Mouse (Mus musculus) brown adipose tissue, adult 24 weeks (tissue): Measurements from ENCODE around the gene Gm20388. TPM values are rescaled to one million over a fixed set of nuclear protein-coding genes. Genes with fewer than 3 reads are reported as not detected.
A peak's percentile ranks its signal among the peaks of the same experiment; 100 is the strongest.
"Not testable (repeated sequence)": the region's sequence is repeated elsewhere in the genome, so short reads cannot be mapped to it uniquely, and the experiment has no call there.

Source experiments
- H3K27ac ChIP-seq: fragments of 200-500 bp; replicated peaks from 2 replicates; pipeline ENCODE4 v1.5.1; 2012; ENCODE audit warnings: low read depth, mild to moderate bottlenecking, low read length
- H3K4me1 ChIP-seq: fragments of 200-500 bp; 2 replicates; pipeline ENCODE4 v1.6.1; 2012; ENCODE audit warnings: low read length, mixed read lengths; ENCODE audit not compliant: control insufficient read depth, insufficient read depth, insufficient read length
- H3K4me3 ChIP-seq: fragments of 200-500 bp; 2 replicates; pipeline ENCODE4 v1.5.1; 2012; ENCODE audit warnings: low read depth, mild to moderate bottlenecking, low read length, moderate library complexity; ENCODE audit not compliant: insufficient read depth
- polyA plus RNA-seq: library from polyadenylated mRNA; stranded (reverse); fragments of >200 nt; gene quantifications from 2 replicates; pipeline ENCODE4 v1.2.4, GENCODE M21; 2012; ENCODE audit not compliant: missing spikeins, insufficient read depth, insufficient read length

Gm20388 gene
- polyA plus RNA-seq, 1 experiment: 44.7 TPM

DNA sequence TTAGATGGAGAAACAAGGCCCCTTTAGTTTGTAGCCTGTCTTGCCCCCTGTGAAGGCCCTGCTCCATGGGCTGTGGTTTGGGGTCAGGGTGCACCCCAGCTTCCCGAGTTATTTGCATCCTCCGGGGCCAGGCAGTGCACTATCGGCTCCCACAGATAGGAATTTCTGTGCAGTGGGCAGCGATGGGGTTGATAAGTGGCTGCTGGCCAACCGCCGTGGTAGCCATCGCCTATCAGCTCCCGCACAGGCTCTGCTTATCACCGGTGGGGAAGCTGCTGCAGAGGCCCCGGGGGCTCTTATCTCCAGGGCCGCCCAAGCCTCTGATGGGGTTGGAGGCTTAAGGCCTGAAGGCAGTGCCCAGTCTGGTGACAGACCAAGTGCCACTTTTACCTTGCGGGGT, 2398.6 kb downstream of the Gm20388 start:
- H3K27ac ChIP-seq: no peak overlapping the region
- H3K4me1 ChIP-seq: no peaks in the 10 kb centered on the region
- H3K4me3 ChIP-seq: no peak overlapping the region

DNA sequence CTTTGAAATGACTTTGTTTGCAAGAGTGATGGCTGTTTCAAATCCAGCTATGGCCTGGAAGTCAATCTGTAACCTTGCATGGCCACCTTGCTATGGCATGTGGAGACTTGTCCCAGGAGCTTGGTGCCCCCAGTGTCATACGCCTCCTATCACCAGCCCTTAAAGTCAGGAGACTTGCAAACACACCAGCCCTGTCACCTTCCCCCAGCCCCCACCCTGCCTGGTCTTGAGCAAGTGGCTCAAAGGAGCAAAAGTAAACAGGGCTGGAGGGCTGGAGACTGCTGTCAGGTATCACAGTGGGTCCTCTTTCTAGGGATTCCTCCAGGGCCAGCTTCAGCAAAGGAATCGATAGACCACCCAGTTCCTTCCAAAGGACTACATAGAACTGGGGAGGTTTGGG, 2400.5 kb downstream of the Gm20388 start:
- Histone ChIP-seq H3K4me1 (peaks cover 4% of the 10 kb centered on the region; the same call in 1 of the 2 replicates), H3K27ac (no peak overlapping the region)

DNA sequence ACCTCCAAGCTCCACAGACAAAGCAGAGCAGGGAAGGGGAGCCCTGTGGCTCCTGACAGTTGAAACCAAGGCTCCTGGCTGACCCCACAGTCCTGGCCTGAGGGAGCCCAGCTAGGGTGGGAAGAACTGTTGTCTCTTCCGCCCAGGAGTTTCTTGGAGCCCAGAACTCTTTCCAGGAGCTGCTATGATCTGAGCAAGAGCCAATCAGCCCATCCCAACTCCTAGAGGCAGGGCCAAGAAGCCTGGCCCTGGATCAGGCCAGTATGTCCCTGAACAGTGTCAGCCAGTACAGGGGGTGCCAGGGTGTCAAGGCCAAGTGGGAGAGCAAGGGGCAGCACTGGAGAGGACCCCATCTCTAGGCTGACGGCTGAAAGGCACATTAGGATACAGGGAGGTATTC, 2401.9 kb downstream of the Gm20388 start:
- Histone ChIP-seq H3K4me1 (peaks cover 4% of the 10 kb centered on the region; the same call in 1 of the 2 replicates), H3K27ac (no peak overlapping the region), H3K4me3 (no peak overlapping the region)

More for the DNA sequence above, 2400.5 kb downstream of the Gm20388 start:
- no peak overlapping the region for H3K4me3 ChIP-seq

DNA sequence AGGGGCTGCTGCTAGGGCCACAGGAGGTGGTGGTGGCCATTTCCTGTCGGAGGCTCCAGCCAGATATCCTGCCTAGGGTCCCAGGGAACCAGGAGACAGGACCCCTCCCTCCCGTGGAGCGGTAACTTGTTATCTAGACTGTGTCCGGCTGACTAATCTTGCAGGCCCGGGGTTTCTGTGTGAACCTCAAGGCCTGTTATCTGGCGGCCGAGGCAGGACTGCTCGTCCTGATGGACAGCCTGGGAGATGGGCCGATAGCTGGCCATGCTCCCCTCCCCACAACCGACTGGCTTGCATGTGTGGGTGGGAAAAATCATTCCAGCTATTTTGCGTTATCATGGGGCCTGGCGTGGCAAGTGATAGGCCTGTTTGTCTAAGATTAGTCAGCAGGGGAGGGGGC, 2402.7 kb downstream of the Gm20388 start:
- Histone ChIP-seq H3K4me1 (peaks cover 4% of the 10 kb centered on the region), H3K27ac (no peak overlapping the region), H3K4me3 (no peak overlapping the region)

DNA sequence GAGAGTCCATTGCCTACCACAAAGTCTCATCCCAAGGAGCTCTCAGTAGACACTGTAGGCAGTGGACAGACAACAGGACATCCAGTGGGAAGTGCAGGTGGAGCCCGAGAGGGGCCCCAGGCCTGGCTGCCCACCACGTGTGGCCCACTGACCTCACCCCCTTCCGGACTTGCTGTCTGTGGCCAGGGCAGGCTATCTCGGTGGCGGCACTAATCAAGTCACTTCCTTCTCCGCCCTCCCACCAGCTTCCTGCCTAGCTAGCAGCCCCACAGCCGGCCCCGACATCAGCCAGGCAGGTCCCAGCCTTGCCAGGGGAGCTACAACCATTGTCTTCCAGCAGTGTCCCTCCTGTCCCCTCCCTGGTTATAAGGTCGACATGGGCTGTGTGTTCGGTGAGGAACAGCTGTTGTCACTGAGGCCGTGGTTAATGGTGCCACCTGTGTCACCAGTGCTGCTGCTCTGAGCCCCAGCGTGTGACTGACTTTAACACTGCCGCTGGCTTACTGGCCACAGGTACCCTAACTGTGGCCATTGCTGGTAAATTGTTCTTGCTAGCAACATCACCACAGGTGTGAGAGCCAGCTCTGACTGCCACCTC, 2404.4 kb downstream of the Gm20388 start:
- H3K4me3 ChIP-seq: no peak overlapping the region
- H3K4me1 ChIP-seq: peaks cover 4% of the 10 kb centered on the region
- peak overlapping the region; percentile 18 for H3K27ac ChIP-seq

DNA sequence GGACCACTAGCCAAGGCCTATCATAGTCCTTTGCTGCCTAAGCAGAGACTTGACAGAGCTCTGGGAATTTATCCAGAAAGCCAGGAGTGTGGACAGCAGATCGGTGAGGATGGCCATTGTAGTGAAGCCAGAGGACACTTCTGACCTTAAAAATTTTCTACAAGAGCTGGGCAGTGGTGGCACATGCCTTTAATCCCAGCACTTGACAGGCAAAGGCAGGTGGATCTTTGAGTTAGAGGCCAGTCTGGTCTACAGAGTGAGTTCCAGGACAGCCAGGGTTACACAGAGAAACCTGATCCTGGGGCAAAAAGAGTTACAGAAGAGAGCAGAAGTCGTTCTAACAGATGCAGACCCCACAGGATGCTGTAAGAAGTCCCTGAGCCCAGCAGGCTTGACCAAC, 2405.8 kb downstream of the Gm20388 start:
- Histone ChIP-seq H3K4me1 (peaks cover 4% of the 10 kb centered on the region), H3K27ac (no peak overlapping the region), H3K4me3 (no peak overlapping the region)

DNA sequence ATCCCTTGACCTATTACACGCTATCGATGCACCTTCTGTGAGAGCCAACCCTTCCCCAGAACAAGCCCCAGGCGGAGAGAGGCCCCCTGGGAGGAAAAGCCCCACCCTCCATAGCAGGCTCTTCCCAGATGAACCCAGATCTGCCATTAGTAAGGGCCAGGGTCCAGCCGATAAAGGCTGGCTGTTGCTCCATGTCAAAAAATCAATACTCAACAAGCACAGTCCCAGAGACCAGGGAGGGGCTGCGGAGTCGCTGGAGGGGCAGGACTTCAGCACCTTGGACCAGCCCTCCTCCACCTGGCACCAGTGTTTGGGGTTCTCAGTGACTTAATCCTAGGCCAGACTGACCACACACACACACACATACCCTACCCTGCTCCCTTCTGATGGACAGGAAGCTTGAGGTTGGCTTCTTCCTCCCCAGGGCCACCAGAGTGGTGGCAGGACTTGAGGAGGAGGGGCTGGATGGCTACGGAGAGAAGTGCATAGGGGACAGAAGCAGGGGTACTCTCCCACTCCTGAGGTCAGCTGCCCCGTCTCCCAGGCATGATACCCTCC, 2407.4 kb downstream of the Gm20388 start:
- H3K27ac ChIP-seq: no peak overlapping the region
- no peak overlapping the region for H3K4me3 ChIP-seq
- peaks cover 4% of the 10 kb centered on the region for H3K4me1 ChIP-seq

DNA sequence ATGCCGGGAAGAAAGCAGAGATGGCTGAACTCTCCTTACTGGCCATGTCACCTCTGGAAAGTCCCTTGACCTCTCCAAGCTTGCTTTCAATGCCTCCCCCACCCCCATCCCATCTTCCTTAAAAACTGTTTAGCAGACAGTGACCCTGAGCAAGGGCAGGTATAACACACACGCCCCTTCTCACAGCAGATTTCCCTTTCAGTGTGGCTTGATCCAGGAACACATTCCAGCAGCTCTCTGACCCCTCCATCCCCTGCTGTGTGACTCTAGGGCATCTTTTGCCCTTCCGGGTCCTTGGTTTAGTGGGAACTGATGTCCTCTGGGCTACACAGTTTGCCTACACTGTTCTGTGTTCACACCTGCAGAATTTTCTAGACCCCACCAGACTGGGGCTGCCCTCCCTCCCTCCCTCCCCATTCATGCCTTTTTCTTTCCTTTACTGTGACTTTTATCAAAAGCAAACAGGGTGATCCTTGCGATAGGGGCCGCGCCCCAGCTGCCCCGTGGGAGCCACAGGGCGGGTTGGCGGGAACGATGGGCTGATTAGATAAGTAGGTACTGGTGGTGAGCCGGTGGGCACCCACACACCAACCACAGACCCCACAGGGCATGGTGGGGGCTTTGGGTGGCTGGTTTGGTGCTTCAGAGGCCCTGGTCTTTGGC, 2408.5 kb downstream of the Gm20388 start:
- H3K4me1 ChIP-seq: peaks cover 4% of the 10 kb centered on the region
- no peak overlapping the region for H3K27ac ChIP-seq
- H3K4me3 ChIP-seq: no peak overlapping the region

DNA sequence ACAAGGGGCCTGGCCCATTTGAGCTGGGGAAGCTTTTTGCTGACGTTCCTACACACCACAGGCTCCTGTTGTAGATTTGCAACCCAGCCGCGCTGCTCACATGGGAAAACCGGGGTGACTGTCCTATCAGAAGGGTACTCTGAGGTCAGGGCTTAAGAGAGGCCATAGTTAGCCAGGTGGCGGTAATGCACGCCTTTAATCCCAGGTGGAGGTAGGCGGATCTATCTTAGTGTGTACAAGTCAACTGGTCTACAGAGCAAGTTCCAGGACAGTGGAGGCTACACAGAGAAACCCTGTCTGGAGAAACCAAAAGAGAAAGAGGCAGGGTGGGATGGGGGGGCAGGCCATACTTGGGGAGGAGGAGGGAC, 2409.1 kb downstream of the Gm20388 start:
- peaks cover 4% of the 10 kb centered on the region for H3K4me1 ChIP-seq
- H3K27ac ChIP-seq: no peak overlapping the region
- H3K4me3 ChIP-seq: no peak overlapping the region

DNA sequence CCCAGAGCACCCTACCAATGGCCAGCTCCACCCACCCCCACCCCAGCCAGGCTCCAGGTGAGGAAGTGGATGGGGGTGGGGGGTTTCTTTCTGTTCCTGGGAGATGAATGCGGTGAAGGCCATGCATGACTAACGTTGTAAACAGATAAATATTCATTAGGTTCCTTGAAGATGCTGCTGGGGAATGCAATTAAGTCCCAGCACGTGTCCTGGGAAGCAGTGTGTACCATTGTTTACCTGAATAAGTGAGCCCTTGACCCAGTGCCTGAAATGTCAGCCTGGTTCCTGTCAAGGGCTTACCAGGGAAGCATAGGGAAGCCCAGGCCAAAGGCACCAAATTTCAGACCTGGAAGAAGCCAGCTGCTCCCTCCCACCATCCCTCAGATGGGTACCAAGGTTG, 2409.9 kb downstream of the Gm20388 start:
- Histone ChIP-seq H3K4me1 (no peaks in the 10 kb centered on the region; the same call in none of the 2 replicates), H3K27ac (no peak overlapping the region), H3K4me3 (no peak overlapping the region)

DNA sequence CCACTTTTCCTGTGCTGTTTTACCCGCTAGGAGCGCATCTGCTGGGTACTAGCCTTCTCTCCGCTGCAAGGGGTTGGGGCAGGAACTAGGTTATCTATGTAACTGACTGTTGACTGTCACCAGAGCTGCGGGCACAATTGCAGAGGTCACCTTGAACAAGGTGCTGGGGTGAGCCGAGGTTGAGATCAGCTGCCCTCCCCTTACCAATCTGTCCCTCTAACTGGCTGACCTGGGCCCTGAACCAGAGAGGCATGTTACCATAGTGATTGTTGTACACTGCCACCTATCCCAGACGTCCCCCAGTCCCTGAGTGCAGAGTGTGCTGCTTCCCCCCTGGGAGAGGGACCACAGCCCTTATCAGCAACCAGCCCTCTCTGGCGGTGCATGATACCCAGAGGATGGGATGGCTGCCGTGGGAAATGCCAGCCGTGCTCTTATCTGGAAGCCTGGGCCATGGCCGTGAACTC, 2410.8 kb downstream of the Gm20388 start:
- Histone ChIP-seq H3K4me1 (no peaks in the 10 kb centered on the region; the same call in none of the 2 replicates), H3K27ac (no peak overlapping the region), H3K4me3 (no peak overlapping the region)

DNA sequence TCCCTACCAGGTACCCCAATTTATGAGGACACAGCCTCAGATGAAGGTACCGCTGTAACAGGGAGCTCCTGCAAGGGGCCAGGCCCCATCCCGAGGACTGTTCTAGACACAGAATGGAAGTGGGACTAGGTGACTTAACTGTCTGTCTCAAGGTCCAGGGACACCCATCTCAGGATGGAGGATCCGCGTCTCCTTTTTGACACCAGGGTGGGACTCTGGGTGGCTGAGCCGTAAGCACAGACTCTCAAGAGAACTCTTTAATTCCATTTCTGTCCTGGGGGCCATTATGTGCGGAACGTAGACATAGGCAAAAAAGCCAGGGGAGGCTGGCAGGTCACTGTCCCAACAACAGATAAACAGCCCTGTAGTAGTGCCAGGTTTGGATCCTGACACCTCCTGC, 2411.5 kb downstream of the Gm20388 start:
- no peak overlapping the region for H3K27ac ChIP-seq
- no peaks in the 10 kb centered on the region; the same call in none of the 2 replicates for H3K4me1 ChIP-seq
- no peak overlapping the region for H3K4me3 ChIP-seq

DNA sequence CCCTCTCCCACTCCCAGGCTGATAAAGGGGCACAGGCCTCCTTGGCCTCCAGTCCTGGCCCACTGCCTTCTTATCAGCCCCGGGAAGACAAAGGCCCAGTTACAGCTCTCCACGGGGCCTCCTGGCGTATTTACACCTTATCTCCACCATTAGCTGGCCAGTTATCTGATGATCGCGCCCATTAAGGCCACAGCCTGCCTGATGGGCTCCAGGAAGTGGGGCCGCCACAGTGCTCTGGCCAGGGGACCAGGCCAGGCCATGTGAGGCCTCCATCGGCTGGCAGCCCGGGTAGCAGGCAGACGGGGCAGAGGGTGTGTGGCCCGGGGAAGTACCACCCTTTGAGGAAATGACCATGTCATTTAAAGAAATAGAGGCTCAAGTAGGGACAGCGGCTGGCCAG, 2412.2 kb downstream of the Gm20388 start:
- Histone ChIP-seq H3K27ac (no peak overlapping the region), H3K4me3 (no peak overlapping the region), H3K4me1 (no peaks in the 10 kb centered on the region; the same call in 1 of the 2 replicates)

DNA sequence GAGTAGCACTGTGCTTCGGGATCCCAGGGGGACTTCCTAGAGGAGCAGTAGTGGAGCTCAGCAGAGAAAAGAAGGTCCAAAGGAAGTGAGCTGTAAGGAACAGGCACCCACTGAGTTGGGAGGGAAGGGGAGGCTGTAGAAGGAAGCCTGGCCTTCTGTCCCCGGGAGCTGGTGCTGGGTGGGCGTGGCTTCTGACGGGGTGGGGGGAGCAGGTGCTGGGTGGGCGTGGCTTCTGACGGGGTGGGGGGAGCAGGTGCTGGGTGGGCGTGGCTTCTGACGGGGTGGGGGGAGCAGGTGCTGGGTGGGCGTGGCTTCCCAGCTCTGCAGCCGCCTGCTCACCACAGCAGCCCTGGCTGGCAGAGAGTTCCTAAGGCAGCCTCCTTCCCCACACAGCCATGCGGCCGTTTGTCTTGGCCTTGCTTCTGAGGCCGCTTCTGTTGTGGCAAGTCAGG, 2413.3 kb downstream of the Gm20388 start:
- H3K27ac ChIP-seq, H3K4me1 ChIP-seq, H3K4me3 ChIP-seq: not testable (repeated sequence)

DNA sequence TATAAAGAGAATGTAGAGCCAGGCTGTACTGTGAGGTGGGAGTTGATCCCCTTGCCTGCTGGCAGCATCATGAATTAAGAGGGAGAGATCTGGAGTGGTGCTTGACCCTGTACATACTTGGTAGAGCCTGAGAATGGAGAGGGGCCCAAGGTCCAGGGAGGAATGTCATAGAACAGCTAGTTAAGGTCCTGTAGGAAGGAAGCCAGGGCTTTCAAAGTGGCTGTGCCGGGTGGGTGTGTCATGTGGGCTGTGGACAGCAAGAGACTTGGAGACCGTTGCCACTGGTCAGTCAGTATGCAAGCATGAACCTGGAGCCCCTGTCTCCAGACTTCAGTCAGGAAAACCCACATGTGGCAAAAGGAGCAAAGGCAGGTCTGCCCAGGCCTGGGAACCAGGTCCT, 2414.6 kb downstream of the Gm20388 start:
- Histone ChIP-seq H3K27ac (no peak overlapping the region), H3K4me3 (no peak overlapping the region), H3K4me1 (no peaks in the 10 kb centered on the region)

DNA sequence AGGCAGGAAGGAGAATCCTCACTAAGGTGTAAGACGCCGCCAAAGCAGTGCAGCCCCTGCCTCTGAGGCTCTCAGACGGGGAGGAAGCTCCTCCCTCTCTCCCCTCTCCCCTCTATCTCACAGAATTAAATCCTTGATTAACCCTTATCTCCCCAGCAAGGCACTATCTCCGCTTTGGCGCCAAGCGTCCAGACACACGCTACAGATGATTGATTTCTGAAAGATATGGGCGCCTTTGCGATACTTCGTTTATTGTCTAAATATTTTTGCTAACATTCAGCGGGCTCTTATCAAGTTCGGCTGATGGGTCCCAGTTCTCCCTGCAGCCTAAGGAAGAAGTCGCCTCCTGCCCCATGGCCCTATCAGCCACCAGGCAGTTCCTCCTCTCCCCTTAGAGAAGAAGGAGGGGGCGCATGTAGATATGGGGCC, 2415.5 kb downstream of the Gm20388 start:
- Histone ChIP-seq H3K27ac (no peak overlapping the region), H3K4me1 (peaks cover 6% of the 10 kb centered on the region; the same call in 1 of the 2 replicates), H3K4me3 (no peak overlapping the region)
